Mouse (Mus musculus) kidney, adult 2 months (tissue): ENCODE data around the gene Prim2.

Experiments used
- CTCF ChIP-seq: fragments of 200-500 bp; conservative IDR thresholded peaks from 2 replicates; pipeline ENCODE4 v1.5.1; 2011; ENCODE audit warnings: low read depth, mild to moderate bottlenecking, control low read depth, low read length, moderate library complexity, mixed read lengths; ENCODE audit not compliant: insufficient read depth, insufficient read length
- POLR2A ChIP-seq: fragments of 200-500 bp; IDR thresholded peaks from one replicate; pipeline ENCODE4 v1.6.1; 2011; ENCODE audit warnings: low read depth, low read length, control low read depth

DNA sequence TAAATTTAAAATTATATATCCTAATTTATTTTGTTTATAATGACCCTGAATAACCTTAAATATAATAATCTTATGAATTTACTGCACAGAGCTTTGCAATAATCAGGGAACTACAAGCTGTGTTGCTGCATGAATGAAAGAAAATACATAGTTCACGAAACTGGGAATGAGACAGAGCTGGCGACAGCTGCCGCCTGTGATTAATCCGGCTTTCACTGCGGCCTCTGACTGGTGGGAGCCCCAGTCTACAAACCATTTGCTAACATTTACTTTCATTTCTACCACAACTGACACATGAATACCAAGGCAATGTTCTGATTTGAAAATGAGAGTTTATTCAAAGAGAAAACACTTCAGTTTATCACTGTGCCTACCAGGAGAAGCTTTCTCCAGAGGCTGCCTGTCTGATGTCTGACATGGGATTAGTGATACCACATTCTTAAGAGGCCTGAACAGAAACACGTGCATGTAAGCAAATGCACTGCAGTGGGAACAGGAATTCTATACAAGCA is 142.2 kb downstream of the Prim2 start:
- no peak for TF ChIP-seq CTCF
- no peak for TF ChIP-seq POLR2A
